Mouse (Mus musculus) liver, adult 2 months (tissue): ENCODE data around the gene Lrrc41.

Source experiments
- CTCF ChIP-seq: fragments of 200-500 bp; IDR thresholded peaks from 2 replicates; pipeline ENCODE4 v1.5.1; 2011; ENCODE audit warnings: low read depth, low read length, control low read depth
- POLR2A ChIP-seq: fragments of 200-500 bp; IDR thresholded peaks from 2 replicates; pipeline ENCODE4 v1.6.1; 2011; ENCODE audit warnings: low read length, control low read depth; ENCODE audit not compliant: insufficient read depth; ENCODE audit errors: extremely low read depth

- TF ChIP-seq CTCF = no peak
- TF ChIP-seq POLR2A = no peak
Measured at GRCm38 (mm10) chr4:116042186-116042585, 32.9 kb upstream of the Lrrc41 start.
